Mouse (Mus musculus) layer of hippocampus, postnatal 10 days (tissue): ENCODE results near the gene Rassf2. TPM values are rescaled to one million over a fixed set of nuclear protein-coding genes. Genes with fewer than 3 reads are reported as not detected.

Experiments
- DNase-seq, 2 experiments: peaks; one replicate each; pipeline ENCODE4 v3.0.0; 2021; ENCODE audit warnings: low spot score in 2 of 2
- long read RNA-seq: library from polyadenylated mRNA; stranded (forward); transcript quantifications from one replicate; pipeline ENCODE4 v2.0.0, GENCODE M21; 2023
- total RNA-seq, 2 experiments: library from RNA; stranded (reverse); gene quantifications; 2 replicates each; pipeline ENCODE4 v1.2.3; 2021

The Rassf2 gene
- total RNA-seq, result 10 to 100 TPM; 37.4 to 39.8 TPM
- long read RNA-seq, full-length matches to known transcripts, result 7 of 21 reads
- long read RNA-seq, partial matches to known transcripts, result 4 of 21 reads
- long read RNA-seq, other reads (novel, unspliced or antisense), result 10 of 21 reads

GRCm38 (mm10) chr2:132029646-132030417 is at the start of gene Rassf2:
Rassf2 (minus strand) TSS chr2:132030258.
- peak; percentile 78 to 86 for DNase-seq

GRCm38 (mm10) chr2:132079139-132079538 is 49.1 kb upstream of the Rassf2 start:
- no peak for DNase-seq

- no peak for DNase-seq
Measured at GRCm38 (mm10) chr2:132073052-132073451, 43.0 kb upstream of the Rassf2 start.

GRCm38 (mm10) chr2:132069985-132070735 is 40.1 kb upstream of the Rassf2 start:
- DNase-seq, result no peak

GRCm38 (mm10) chr2:132064185-132064831 is 34.2 kb upstream of the Rassf2 start:
- DNase-seq, result no peak

- no peak for DNase-seq
Measured at GRCm38 (mm10) chr2:132063776-132064175, 33.7 kb upstream of the Rassf2 start.

- DNase-seq, result no peak
Measured at GRCm38 (mm10) chr2:132061884-132062283, 31.8 kb upstream of the Rassf2 start.

GRCm38 (mm10) chr2:132059919-132060318 is 29.9 kb upstream of the Rassf2 start:
- no peak for DNase-seq

GRCm38 (mm10) chr2:132055349-132055753 is 25.3 kb upstream of the Rassf2 start:
- no peak for DNase-seq

- no peak for DNase-seq
Measured at GRCm38 (mm10) chr2:132053824-132054223, 23.8 kb upstream of the Rassf2 start.

GRCm38 (mm10) chr2:132051798-132052197 is 21.7 kb upstream of the Rassf2 start:
- DNase-seq, result no peak

GRCm38 (mm10) chr2:132049921-132050320 is 19.9 kb upstream of the Rassf2 start:
- DNase-seq, result no peak

- DNase-seq, result no peak
Measured at GRCm38 (mm10) chr2:132049491-132049890, 19.4 kb upstream of the Rassf2 start.

GRCm38 (mm10) chr2:132048143-132048772 is 18.2 kb upstream of the Rassf2 start:
- DNase-seq, result no peak

- DNase-seq, result no peak
Measured at GRCm38 (mm10) chr2:132047364-132047763, 17.3 kb upstream of the Rassf2 start.

GRCm38 (mm10) chr2:132046659-132047058 is 16.6 kb upstream of the Rassf2 start:
- DNase-seq, result no peak

- no peak for DNase-seq
Measured at GRCm38 (mm10) chr2:132044320-132045274, 14.5 kb upstream of the Rassf2 start.

- DNase-seq, result peak; percentile 66 to 74
Measured at GRCm38 (mm10) chr2:132043101-132043621, 13.1 kb upstream of the Rassf2 start.

- no peak for DNase-seq
Measured at GRCm38 (mm10) chr2:132039894-132040293, 9.8 kb upstream of the Rassf2 start.

- no peak for DNase-seq
Measured at GRCm38 (mm10) chr2:132036326-132036725, 6.3 kb upstream of the Rassf2 start.
